Comparison of ENCODE assay signal across 8 mouse cellular contexts in genomic region chr19:15924866-15925718, GRCm38 (mm10). TPM values are rescaled to one million over a fixed set of nuclear protein-coding genes. Genes with fewer than 3 reads are reported as not detected.
DNase-seq lines count a peak whose midpoint lies in the region; ATAC-seq and TF ChIP-seq lines count a peak whose summit lies in the region.

No protein-coding gene starts in this region.

- H3K27me3 ChIP-seq in hindbrain, postnatal 0 days (ENCODE audit: insufficient read depth, low read length): no peaks in the 10 kb centered on the region

- H3K27ac ChIP-seq in gastrocnemius, adult 2 months: peak overlapping the region; percentile 66
- H3K27ac ChIP-seq in hindbrain, postnatal 0 days: peak overlapping the region; percentile 76
- H3K27ac ChIP-seq in left cerebral cortex, adult 2 months: peak overlapping the region; percentile 80
- peak overlapping the region; percentile 57 for H3K27ac ChIP-seq in macrophage

- DNase-seq in adipocyte (ENCODE audit: low spot score): peak; percentile 94
- peak; percentile 89 for DNase-seq in gastrocnemius, adult 2 months
- peak; percentile 95 for DNase-seq in hindbrain, postnatal 0 days (ENCODE audit: low spot score)
- DNase-seq in left cerebral cortex, adult 2 months (ENCODE audit: extremely low spot score in 1 of 2, low spot score in 2 of 2): peak; percentile 84 to 86
- peak; percentile 79 for DNase-seq in retina, postnatal 7 days (ENCODE audit: low read depth, low spot score)
- DNase-seq in urinary bladder, adult 2 months (ENCODE audit: low spot score): peak; percentile 70

- peak overlapping the region; percentile 86 for H3K4me3 ChIP-seq in gastrocnemius, adult 2 months
- peak overlapping the region; percentile 68 for H3K4me3 ChIP-seq in hindbrain, postnatal 0 days (ENCODE audit: low read length)
- H3K4me3 ChIP-seq in left cerebral cortex, adult 2 months: peak overlapping the region; percentile 69
- peak overlapping the region; percentile 84 for H3K4me3 ChIP-seq in macrophage (ENCODE audit: inconsistent target)

- H3K9ac ChIP-seq in hindbrain, postnatal 0 days (replicated peaks; ENCODE audit: low read length): peak overlapping the region; percentile 50

- WGBS in hindbrain, postnatal 0 days: 1% methylated on average over 43 of the region's 43 CpGs
- WGBS in macrophage (ENCODE audit: missing documents): 7% methylated on average over 42 of the region's 43 CpGs

- H3K4me1 ChIP-seq in hindbrain, postnatal 0 days (ENCODE audit: insufficient read depth, low read length): peaks cover 4% of the 10 kb centered on the region

- ATAC-seq in common myeloid progenitor, adult 5-6 weeks (replicated peaks; ENCODE audit: low read depth, poor library complexity, severe bottlenecking): peak; percentile 94
- ATAC-seq in hindbrain, postnatal 0 days: peak; percentile 99

- TF ChIP-seq CTCF in gastrocnemius, adult 2 months (IDR thresholded peaks at IDR 0.05): no peak
- 0 out of 2 replicates have a peak, but pooled peaks have one; percentile 0 for TF ChIP-seq CTCF in hindbrain, postnatal 0 days (IDR thresholded peaks at IDR 0.05; ENCODE audit: low read depth)
- no peak for TF ChIP-seq CTCF in left cerebral cortex, adult 2 months (IDR thresholded peaks at IDR 0.05)

- no peaks in the 10 kb centered on the region for H3K36me3 ChIP-seq in hindbrain, postnatal 0 days (ENCODE audit: insufficient read depth, low read length)
- no peaks in the 10 kb centered on the region for H3K36me3 ChIP-seq in macrophage (ENCODE audit: inconsistent target)

- no peaks in the 10 kb centered on the region for H3K9me3 ChIP-seq in hindbrain, postnatal 0 days (ENCODE audit: low read length)

- intact Hi-C loops in gastrocnemius, adult 2 months (cut with DNase I): no loop called here
- intact Hi-C loops in left cerebral cortex, adult 2 months (cut with DNase I): loop anchor here (2.0 to 10.0 kb wide), 2 partner anchors 40 to 1320 kb away; no protein-coding TSS in a partner anchor

- H3K4me2 ChIP-seq in hindbrain, postnatal 0 days (ENCODE audit: low read depth, low read length): peak overlapping the region; percentile 95

- H3K79me2 ChIP-seq in macrophage (ENCODE audit: inconsistent target): peaks cover 17% of the 10 kb centered on the region

RNA-seq across cellular contexts. Expression of gene Psat1, which starts 22.0 kb away (rescaled TPM):
- 91.8 and 92.1 TPM in 2 replicates for total RNA-seq in common myeloid progenitor, adult 5-6 weeks (2017)
- under 1 TPM; 0.78 to 0.82 TPM for total RNA-seq in gastrocnemius, adult 2 months (2021)
- total RNA-seq in hindbrain, postnatal 0 days (2014; rRNA removed): 84.8 and 96.6 TPM in 2 replicates
- 79.8 and 92.3 TPM in 2 replicates for polyA plus RNA-seq in hindbrain, postnatal 0 days (2015; fragmentation: Nextera tagmentation; extraction: Ambion mirVana)
- total RNA-seq in left cerebral cortex, adult 2 months (2021): 10 to 100 TPM; 94.6 to 97.5 TPM
- total RNA-seq in macrophage (2018; cell fraction: chromatin; rRNA removed): 10 to 100 TPM in 19 of 26 experiments, 1 to 10 TPM in 7; 3.5 to 27.8 (median 13.6) TPM
- total RNA-seq in macrophage (2018; cell fraction: cytosol; rRNA removed): 10 to 100 TPM in 8 of 26 experiments, 1 to 10 TPM in 18; 4.0 to 14.3 (median 7.4) TPM
- total RNA-seq in macrophage (2018; cell fraction: nucleus; rRNA removed): 10 to 100 TPM in 15 of 26 experiments, 1 to 10 TPM in 11; 2.4 to 24.2 (median 12.0) TPM
- 3.2 to 31.5 TPM (median 6.7 TPM) in 3 replicates for polyA plus RNA-seq in macrophage (2018)
- 11.1 and 12.0 TPM in 2 replicates for polyA plus RNA-seq in urinary bladder, adult 2 months (2012; rRNA removed)

RNA-seq across cellular contexts. Expression of gene Cep78, which starts 59.7 kb away (rescaled TPM):
- 17.7 and 19.7 TPM in 2 replicates for total RNA-seq in common myeloid progenitor, adult 5-6 weeks (2017)
- total RNA-seq in gastrocnemius, adult 2 months (2021): 1 to 10 TPM; 2.1 to 2.3 TPM
- total RNA-seq in hindbrain, postnatal 0 days (2014; rRNA removed): 15.5 and 28.0 TPM in 2 replicates
- 20.9 and 22.8 TPM in 2 replicates for polyA plus RNA-seq in hindbrain, postnatal 0 days (2015; fragmentation: Nextera tagmentation; extraction: Ambion mirVana)
- 1 to 10 TPM; 8.9 to 9.3 TPM for total RNA-seq in left cerebral cortex, adult 2 months (2021)
- 10 to 100 TPM in 15 of 26 experiments, 1 to 10 TPM in 11; 1.8 to 18.8 (median 12.6) TPM for total RNA-seq in macrophage (2018; cell fraction: chromatin; rRNA removed)
- total RNA-seq in macrophage (2018; cell fraction: cytosol; rRNA removed): 1 to 10 TPM; 1.3 to 4.7 (median 3.9) TPM
- total RNA-seq in macrophage (2018; cell fraction: nucleus; rRNA removed): 10 to 100 TPM in 5 of 26 experiments, 1 to 10 TPM in 21; 1.4 to 21.6 (median 7.9) TPM
- 3.4 to 7.0 TPM (median 4.7 TPM) in 3 replicates for polyA plus RNA-seq in macrophage (2018)
- polyA plus RNA-seq in urinary bladder, adult 2 months (2012; rRNA removed): 7.1 and 8.4 TPM in 2 replicates

Comparison
In these comparisons a context has a peak if more than half of its experiments do, and no peak if none do; other contexts are left out.
1. Peak in every context shown above with its lines: DNase-seq, ATAC-seq, H3K4me3 ChIP-seq and H3K27ac ChIP-seq.
2. RNA of gene Psat1, which starts 22.0 kb away (total RNA-seq): 94.6 to 97.5 TPM in left cerebral cortex, adult 2 months, 84.8 to 96.6 TPM in hindbrain, postnatal 0 days and 91.8 to 92.1 TPM in common myeloid progenitor, adult 5-6 weeks; 0.78 to 0.82 TPM in gastrocnemius, adult 2 months; every median in the first group is over 10 times any median in the second.